Mouse (Mus musculus) heart, embryonic 13.5 days (tissue): Measurements from ENCODE around the gene Wnt1. TPM values are rescaled to one million over a fixed set of nuclear protein-coding genes. Genes with fewer than 3 reads are reported as not detected.

ENCODE experiments used
- ATAC-seq: fragments of 200-750 bp; cut with Nextera tagmentation; 2 replicates; pipeline ENCODE4 v1.8.0; 2017; ENCODE audit warnings: moderate TSS enrichment; ENCODE audit not compliant: insufficient number of reproducible peaks, low FRiP score, low TSS enrichment; ENCODE audit errors: extremely low read depth
- H3K27ac ChIP-seq: fragments of 300-500 bp; sonication (generic); replicated peaks from 2 replicates; pipeline ENCODE4 v1.5.1; 2015; ENCODE audit warnings: moderate library complexity, mild to moderate bottlenecking, inconsistent platforms
- H3K27me3 ChIP-seq: fragments of 300-500 bp; sonication (generic); replicated peaks from 2 replicates; pipeline ENCODE4 v1.6.1; 2015; ENCODE audit warnings: mild to moderate bottlenecking, inconsistent platforms
- H3K36me3 ChIP-seq: fragments of 300-500 bp; sonication (generic); 2 replicates; pipeline ENCODE4 v1.6.1; 2015; ENCODE audit warnings: mild to moderate bottlenecking, inconsistent platforms
- H3K4me1 ChIP-seq: fragments of 300-500 bp; sonication (generic); 2 replicates; pipeline ENCODE4 v1.6.1; 2015; ENCODE audit warnings: inconsistent platforms
- H3K4me2 ChIP-seq: fragments of 300-500 bp; sonication (generic); 2 replicates; pipeline ENCODE4 v1.6.1; 2015; ENCODE audit warnings: inconsistent platforms, mild to moderate bottlenecking, moderate library complexity
- H3K4me3 ChIP-seq: fragments of 300-500 bp; sonication (generic); 2 replicates; pipeline ENCODE4 v1.5.1; 2015; ENCODE audit warnings: moderate library complexity, mild to moderate bottlenecking, inconsistent platforms
- H3K9ac ChIP-seq: fragments of 300-500 bp; sonication (generic); 2 replicates; pipeline ENCODE4 v1.6.1; 2015; ENCODE audit warnings: inconsistent platforms, mild to moderate bottlenecking, moderate library complexity
- H3K9me3 ChIP-seq: fragments of 300-500 bp; sonication (generic); 2 replicates; pipeline ENCODE4 v1.6.1; 2016; ENCODE audit warnings: inconsistent platforms
- WGBS: fragments of 180-500 bp; shearing (Covaris S2); methylation state at CpG from one replicate; pipeline ENCODE4 v1.1.7; 2015; ENCODE audit warnings: mixed read lengths; 5-methylcytosine and 5-hydroxymethylcytosine counted together
- polyA plus RNA-seq: library from polyadenylated mRNA; unstranded; fragments of >200 nt; fragmentation: Nextera tagmentation; extraction: Ambion mirVana; gene quantifications from 2 replicates; pipeline ENCODE4 v1.2.1, GENCODE M21; 2015

Wnt1 gene
- polyA plus RNA-seq, 1 experiment from 2014 or later = not detected

DNA sequence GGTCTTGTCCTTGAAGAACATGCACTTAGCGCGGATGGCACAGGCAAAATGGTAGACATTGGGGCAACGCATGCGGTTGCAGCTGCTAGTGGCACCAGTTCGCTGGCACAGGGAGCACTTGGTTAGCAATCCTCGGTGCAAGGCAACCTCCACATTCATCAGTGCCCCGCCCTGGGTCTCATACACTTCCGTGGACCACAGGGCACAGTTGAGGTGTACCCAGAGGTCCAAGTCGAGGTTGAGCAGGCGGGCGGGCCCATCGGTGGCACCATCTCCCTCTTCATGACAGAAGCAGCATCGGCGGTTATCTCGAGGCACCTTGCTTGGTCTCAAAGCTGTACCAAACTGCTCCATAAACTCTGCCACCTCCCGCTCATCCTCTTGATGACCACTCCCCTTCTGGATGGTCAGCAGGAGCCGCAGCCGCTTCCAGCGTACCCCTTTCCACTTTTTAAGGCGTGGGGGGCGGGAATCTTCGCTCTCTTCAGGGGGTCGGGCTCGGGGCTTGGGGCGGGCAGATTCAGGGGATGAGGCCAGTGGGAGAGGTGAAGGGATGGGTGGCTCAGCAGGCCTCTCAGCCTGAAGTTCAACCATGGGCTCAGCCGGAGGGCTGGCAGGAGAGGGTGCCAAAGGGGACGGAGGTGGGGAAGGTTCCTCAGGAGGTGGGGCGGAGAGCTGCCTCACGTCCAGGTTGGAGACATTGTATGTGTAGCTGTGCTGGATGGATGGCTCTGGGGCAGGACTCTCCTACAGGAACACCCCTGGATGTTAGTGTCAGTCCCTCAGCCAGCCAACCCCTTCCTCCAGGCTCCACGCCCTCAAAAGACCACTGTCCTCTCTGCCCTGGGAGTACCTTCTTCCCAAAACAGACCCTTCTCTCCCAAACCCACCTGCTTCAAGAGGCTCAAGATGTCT is 50.3 kb downstream of the Wnt1 start:
- no peak overlapping the region for H3K4me3 ChIP-seq
- no peaks in the 10 kb centered on the region for H3K9me3 ChIP-seq
- peaks cover 100% of the 10 kb centered on the region for H3K36me3 ChIP-seq
- no peak overlapping the region for H3K9ac ChIP-seq
- no peak for ATAC-seq
- WGBS = 93% methylated on average over 30 of the region's 30 CpGs
- H3K4me1 ChIP-seq = peaks cover 14% of the 10 kb centered on the region
- no peaks in the 10 kb centered on the region for H3K27me3 ChIP-seq
- H3K27ac ChIP-seq = no peak overlapping the region
- H3K4me2 ChIP-seq = no peak overlapping the region

Other genes with a start within 250 kb of the Wnt1 start
- gene Ccnt1, start 218.9 kb upstream of the Wnt1 start, polyA plus RNA-seq = 35.2 and 35.8 TPM in 2 replicates
- 0.29 and 0.48 TPM in 2 replicates for gene 4930415O20Rik, start 218.9 kb upstream of the Wnt1 start, polyA plus RNA-seq
- gene Adcy6, start 179.8 kb upstream of the Wnt1 start, polyA plus RNA-seq = 29.0 and 32.4 TPM in 2 replicates
- 9.5 and 10.8 TPM in 2 replicates for gene Cacnb3, start 159.0 kb upstream of the Wnt1 start, polyA plus RNA-seq
- gene Ddx23, start 127.0 kb upstream of the Wnt1 start, polyA plus RNA-seq = 16.5 and 20.8 TPM in 2 replicates
- gene Rnd1, start 112.4 kb upstream of the Wnt1 start, polyA plus RNA-seq = 1.3 TPM in 2 replicates
- 0.32 and 0.39 TPM in 2 replicates for gene Ccdc65, start 81.7 kb upstream of the Wnt1 start, polyA plus RNA-seq
- gene Fkbp11, start 61.7 kb upstream of the Wnt1 start, polyA plus RNA-seq = 19.8 and 24.5 TPM in 2 replicates
- gene Arf3, start 26.6 kb upstream of the Wnt1 start, polyA plus RNA-seq = 31.2 and 32.5 TPM in 2 replicates
- gene Wnt10b, start 11.7 kb upstream of the Wnt1 start, polyA plus RNA-seq = 0.07 TPM in 1 of 2 replicates, not detected in the other
- gene Ddn, start 19.6 kb downstream of the Wnt1 start, polyA plus RNA-seq = 0.09 and 0.16 TPM in 2 replicates
- 88.3 and 95.1 TPM in 2 replicates for gene Prkag1, start 41.7 kb downstream of the Wnt1 start, polyA plus RNA-seq
- gene Kmt2d, start 81.3 kb downstream of the Wnt1 start, polyA plus RNA-seq = 8.1 and 8.9 TPM in 2 replicates
- 6.2 and 6.6 TPM in 2 replicates for gene Rhebl1, start 104.7 kb downstream of the Wnt1 start, polyA plus RNA-seq
- gene Dhh, start 108.7 kb downstream of the Wnt1 start, polyA plus RNA-seq = 2.1 and 2.3 TPM in 2 replicates
- gene Lmbr1l, start 128.4 kb downstream of the Wnt1 start, polyA plus RNA-seq = 13.5 and 15.0 TPM in 2 replicates
- 1,584 and 1,655 TPM in 2 replicates for gene Tuba1b, start 144.7 kb downstream of the Wnt1 start, polyA plus RNA-seq
- not detected in 2 replicates for gene Gm49450, start 163.7 kb downstream of the Wnt1 start, polyA plus RNA-seq
- 1,012 and 1,030 TPM in 2 replicates for gene Tuba1a, start 163.8 kb downstream of the Wnt1 start, polyA plus RNA-seq
- 150 and 158 TPM in 2 replicates for gene Tuba1c, start 240.0 kb downstream of the Wnt1 start, polyA plus RNA-seq